Mouse (Mus musculus) fat pad, adult 2 months (tissue): ENCODE measurements around the gene Prrx1.

Source experiments
- DNase-seq: peaks from one replicate; pipeline ENCODE4 v3.0.0-alpha.2; 2011; ENCODE audit warnings: low read depth, low spot score; ENCODE audit errors: extremely low read depth

The Prrx1 gene

GRCm38 (mm10) chr1:163311861-163312811 is 1.4 kb downstream of the Prrx1 start:
- DNase-seq: no peak

GRCm38 (mm10) chr1:163311006-163311836 is 2.3 kb downstream of the Prrx1 start:
- DNase-seq: no peak

- DNase-seq: no peak
Observed at GRCm38 (mm10) chr1:163310023-163310754, 3.3 kb downstream of the Prrx1 start.

GRCm38 (mm10) chr1:163309466-163309865 is 4.0 kb downstream of the Prrx1 start:
- no peak for DNase-seq

GRCm38 (mm10) chr1:163308631-163309030 is 4.9 kb downstream of the Prrx1 start:
- DNase-seq: no peak

GRCm38 (mm10) chr1:163307706-163308105 is 5.8 kb downstream of the Prrx1 start:
- DNase-seq: no peak

GRCm38 (mm10) chr1:163305956-163306355 is 7.6 kb downstream of the Prrx1 start:
- DNase-seq: no peak

DNA sequence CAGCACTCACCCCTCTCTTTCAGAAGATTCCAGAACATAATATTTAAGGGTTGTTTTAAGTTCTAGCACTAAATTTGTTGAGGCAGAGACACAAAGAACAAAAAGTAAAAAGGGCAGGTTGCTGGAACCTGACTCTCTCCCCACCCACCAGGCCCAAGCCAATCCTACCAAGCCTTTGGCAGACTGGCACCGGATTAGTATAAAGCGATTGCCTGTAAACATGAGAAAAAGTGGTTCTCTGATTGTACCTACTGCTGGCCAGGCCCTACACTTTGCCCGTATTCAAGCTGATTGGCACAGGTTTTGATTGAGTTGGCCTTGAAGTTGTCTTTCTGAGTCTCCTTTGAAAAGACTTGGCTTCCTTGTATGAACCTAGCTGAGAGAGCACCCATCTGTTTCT is 8.7 kb downstream of the Prrx1 start:
- no peak for DNase-seq

DNA sequence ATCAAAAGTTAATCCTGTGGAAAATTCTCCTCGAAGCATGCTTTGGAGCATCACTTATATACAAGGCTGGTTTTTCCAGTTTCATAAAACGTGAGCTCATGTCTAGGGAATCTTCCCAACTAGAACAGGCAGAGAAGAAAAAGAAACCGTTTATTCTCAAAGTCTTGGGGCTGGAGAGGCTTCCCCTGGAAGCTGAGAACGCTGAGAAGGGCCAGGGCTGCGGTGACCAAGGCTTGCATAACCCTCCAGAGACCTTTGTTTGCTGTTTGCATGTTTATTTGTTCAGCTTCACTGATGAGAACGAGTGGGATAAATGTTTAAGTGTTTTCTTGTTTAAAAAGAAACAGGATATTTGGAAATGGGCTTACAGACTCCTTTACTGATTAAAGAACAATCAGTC is 11.2 kb downstream of the Prrx1 start:
- no peak for DNase-seq

GRCm38 (mm10) chr1:163293152-163293551 is 20.4 kb downstream of the Prrx1 start:
- no peak for DNase-seq

GRCm38 (mm10) chr1:163291925-163292324 is 21.6 kb downstream of the Prrx1 start:
- no peak for DNase-seq

- DNase-seq: no peak
Observed at GRCm38 (mm10) chr1:163289131-163289530, 24.4 kb downstream of the Prrx1 start.

GRCm38 (mm10) chr1:163285539-163285938 is 28.0 kb downstream of the Prrx1 start:
- DNase-seq: peak; percentile 16

DNA sequence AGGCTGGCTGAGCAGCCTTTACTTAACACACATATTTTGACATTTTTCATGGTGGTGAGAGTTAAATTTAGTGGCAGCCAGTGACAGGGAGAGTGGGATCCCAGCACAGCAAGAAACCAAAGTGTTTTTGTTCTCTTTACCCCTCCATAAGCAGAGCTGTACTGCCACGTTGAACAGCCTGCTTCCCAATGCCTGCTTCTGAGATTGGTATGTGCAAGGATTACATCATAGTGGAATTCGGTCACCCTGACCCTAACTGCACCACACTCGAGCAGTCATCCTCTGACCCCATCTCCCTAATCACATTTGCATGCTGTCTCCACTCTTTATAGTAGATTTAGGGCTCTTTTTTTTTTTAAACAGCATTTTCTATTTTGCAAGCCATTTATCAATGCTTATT is 28.4 kb downstream of the Prrx1 start:
- DNase-seq: no peak

- DNase-seq: no peak
Observed at GRCm38 (mm10) chr1:163283980-163284635, 29.4 kb downstream of the Prrx1 start.

DNA sequence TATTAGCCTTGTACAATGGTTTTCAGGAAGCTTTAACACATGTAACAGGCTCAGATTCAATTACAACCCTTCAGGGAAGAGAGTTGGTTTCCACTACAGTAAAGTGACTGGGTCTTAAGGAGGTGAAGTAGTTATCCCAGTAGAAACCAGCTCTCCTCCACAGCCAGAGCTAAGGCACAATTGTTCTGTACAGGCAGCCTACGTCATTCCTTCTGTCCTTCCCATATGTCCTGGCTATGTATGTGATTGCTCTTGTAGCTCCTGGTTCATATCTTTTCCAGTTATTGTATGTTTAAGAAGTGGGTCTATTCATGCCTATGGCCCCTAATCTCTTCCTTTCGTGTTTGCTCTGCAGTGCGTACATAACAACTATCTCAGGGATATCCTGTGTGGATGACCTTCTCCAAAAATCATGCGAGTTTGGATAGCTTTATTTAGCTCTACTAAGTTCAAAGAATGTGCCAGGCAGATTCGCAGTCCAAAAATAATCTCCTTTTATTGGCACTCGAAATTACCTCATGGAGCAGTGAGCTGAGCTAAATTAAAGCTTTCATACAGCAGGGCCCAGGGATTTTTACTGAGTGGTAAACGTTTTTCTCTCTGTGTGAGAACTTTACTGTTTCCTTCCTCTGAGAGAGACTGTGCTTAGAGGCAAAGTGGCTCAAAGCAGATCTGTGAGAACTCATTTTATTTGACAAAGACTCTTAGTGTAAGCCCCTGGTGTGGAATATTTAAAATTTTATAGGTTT is 31.9 kb downstream of the Prrx1 start:
- no peak for DNase-seq

DNA sequence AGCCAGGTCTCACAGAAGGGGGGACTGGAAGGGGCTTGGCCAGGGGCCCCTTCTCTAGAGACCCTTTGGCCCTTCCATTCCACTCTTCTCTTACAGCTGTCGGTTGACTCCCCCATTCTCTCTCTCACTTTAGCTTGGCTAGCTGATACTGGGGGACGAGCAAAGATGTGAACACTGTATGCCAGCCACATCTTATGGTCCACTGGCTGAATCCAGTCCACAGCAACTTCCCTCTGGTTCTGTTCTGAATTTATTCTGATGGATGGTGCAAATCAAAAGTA is 32.7 kb downstream of the Prrx1 start:
- DNase-seq: no peak

- DNase-seq: no peak
Observed at GRCm38 (mm10) chr1:163280097-163280841, 33.2 kb downstream of the Prrx1 start.

GRCm38 (mm10) chr1:163277069-163277468 is 36.4 kb downstream of the Prrx1 start:
- no peak for DNase-seq
